Mouse (Mus musculus) embryonic facial prominence, embryonic 14.5 days (tissue): Measurements from ENCODE around the gene Ap3m1. TPM values are rescaled to one million over a fixed set of nuclear protein-coding genes. Genes with fewer than 3 reads are reported as not detected.

Experiments
- ATAC-seq: fragments of 200-750 bp; cut with Nextera tagmentation; 2 replicates; pipeline ENCODE4 v1.8.0; 2017; ENCODE audit warnings: low read depth, moderate number of reproducible peaks, moderate TSS enrichment
- DNase-seq: peaks from one replicate; pipeline ENCODE4 v3.0.0-alpha.2; 2015; ENCODE audit warnings: low spot score
- H3K27ac ChIP-seq: fragments of 300-500 bp; sonication (generic); replicated peaks from 2 replicates; pipeline ENCODE4 v1.5.1; 2014; ENCODE audit warnings: low read depth, mild to moderate bottlenecking, low read length, moderate library complexity
- H3K27me3 ChIP-seq: fragments of 300-500 bp; sonication (generic); replicated peaks from 2 replicates; pipeline ENCODE4 v1.6.1; 2014; ENCODE audit warnings: low read length; ENCODE audit not compliant: control insufficient read depth, insufficient read depth
- H3K36me3 ChIP-seq: fragments of 300-500 bp; sonication (generic); 2 replicates; pipeline ENCODE4 v1.6.1; 2014; ENCODE audit warnings: low read length, mixed read lengths; ENCODE audit not compliant: control insufficient read depth, insufficient read depth
- H3K4me1 ChIP-seq: fragments of 300-500 bp; sonication (generic); 2 replicates; pipeline ENCODE4 v1.6.1; 2014; ENCODE audit warnings: antibody characterized with exemption, low read length; ENCODE audit not compliant: control insufficient read depth, insufficient read depth
- H3K4me2 ChIP-seq: fragments of 300-500 bp; sonication (generic); 2 replicates; pipeline ENCODE4 v1.6.1; 2014; ENCODE audit warnings: low read depth, mild to moderate bottlenecking, low read length, moderate library complexity, mixed read lengths
- H3K4me3 ChIP-seq: fragments of 300-500 bp; sonication (generic); 2 replicates; pipeline ENCODE4 v1.5.1; 2014; ENCODE audit warnings: low read depth, mild to moderate bottlenecking, low read length
- H3K9ac ChIP-seq: fragments of 300-500 bp; sonication (generic); 2 replicates; pipeline ENCODE4 v1.6.1; 2014; ENCODE audit warnings: low read depth, mild to moderate bottlenecking, low read length, moderate library complexity, mixed read lengths
- H3K9me3 ChIP-seq: fragments of 300-500 bp; sonication (generic); 2 replicates; pipeline ENCODE4 v1.6.1; 2016; ENCODE audit warnings: low read length; ENCODE audit not compliant: control insufficient read depth
- WGBS: fragments of 180-500 bp; shearing (Covaris S2); extraction: QIAGEN DNeasy Blood & Tissue Kit; methylation state at CpG from one replicate; pipeline ENCODE4 v1.1.7; 2014; 5-methylcytosine and 5-hydroxymethylcytosine counted together
- polyA plus RNA-seq: library from polyadenylated mRNA; unstranded; fragments of >200 nt; fragmentation: Nextera tagmentation; extraction: Ambion mirVana; gene quantifications from 2 replicates; pipeline ENCODE4 v1.2.1, GENCODE M21; 2014

Gene Ap3m1
- polyA plus RNA-seq, 1 experiment from 2014 or later: 86.4 TPM

DNA sequence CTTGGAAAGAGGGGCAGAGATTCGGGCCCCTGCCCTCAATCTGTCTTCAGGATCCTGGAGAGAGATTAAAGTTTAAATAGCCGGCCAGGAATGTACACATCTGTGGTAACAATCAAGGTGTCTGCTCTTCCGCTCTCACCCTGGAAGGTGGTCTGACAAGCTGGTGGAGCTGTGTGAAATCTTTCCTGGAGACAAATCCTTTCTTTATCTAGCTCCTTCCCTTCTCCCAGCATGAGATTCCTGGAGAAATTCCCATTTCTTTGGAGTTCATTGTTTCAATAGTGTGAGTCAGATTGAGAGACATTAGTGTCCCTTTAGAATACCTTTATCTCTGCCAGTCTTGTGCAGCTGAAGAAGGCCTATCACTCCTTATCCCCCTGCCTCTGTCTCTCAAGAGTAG is 36.4 kb upstream of the Ap3m1 start:
- 0 out of 2 replicates have a peak overlapping the region, but pooled peaks have one; percentile 94 for H3K27ac ChIP-seq

DNA sequence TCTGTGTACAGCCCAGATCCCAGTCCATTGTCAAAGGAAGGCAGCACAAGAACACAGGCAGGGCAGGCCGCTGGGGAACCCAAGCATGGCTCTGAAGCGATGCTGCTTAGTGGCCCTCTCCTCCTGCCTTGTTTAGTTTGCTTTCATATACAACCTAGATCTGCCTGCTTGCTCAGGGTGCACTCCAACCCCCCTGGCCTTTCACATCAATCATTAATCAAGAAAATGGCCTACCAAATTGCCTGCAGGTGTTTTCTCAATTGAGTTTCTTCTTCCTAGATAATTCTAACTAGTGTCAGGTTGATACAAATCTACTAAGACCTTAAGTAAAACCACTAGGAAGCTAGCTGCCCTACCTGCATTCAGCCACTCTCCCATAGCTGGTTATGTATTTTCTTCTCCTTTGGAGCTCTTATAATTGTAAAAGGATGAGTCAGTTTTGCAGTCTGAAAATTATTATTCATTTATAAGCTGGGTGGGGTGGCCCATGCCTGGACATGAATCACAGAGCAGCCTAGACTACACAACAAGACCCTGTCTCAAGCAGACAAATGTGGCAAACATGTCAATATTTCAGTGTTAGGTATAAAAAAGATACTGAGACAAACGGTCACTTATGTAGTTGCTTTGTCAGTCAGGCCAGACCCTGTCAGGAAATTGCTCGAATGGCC is 35.2 kb upstream of the Ap3m1 start:
- Histone ChIP-seq H3K4me3 (no peak overlapping the region), H3K27ac (peak overlapping the region; percentile 94), H3K36me3 (peaks cover 4% of the 10 kb centered on the region), H3K9me3 (no peaks in the 10 kb centered on the region), H3K27me3 (no peaks in the 10 kb centered on the region), H3K9ac (peak overlapping the region; percentile 14; the same call in 1 of the 2 replicates), H3K4me2 (no peak overlapping the region; the same call in 1 of the 2 replicates), H3K4me1 (peaks cover 33% of the 10 kb centered on the region)
- 27% methylated on average over 4 of the region's 4 CpGs for WGBS
- DNase-seq (no peak), ATAC-seq (no peak)

More for the DNA sequence above, 36.4 kb upstream of the Ap3m1 start:
- DNase-seq: no peak
- no peak overlapping the region for H3K4me2 ChIP-seq
- ATAC-seq: no peak
- H3K36me3 ChIP-seq: peaks cover 12% of the 10 kb centered on the region
- peaks cover 33% of the 10 kb centered on the region for H3K4me1 ChIP-seq
- 42% methylated on average over 3 of the region's 3 CpGs for WGBS
- no peaks in the 10 kb centered on the region for H3K9me3 ChIP-seq
- H3K4me3 ChIP-seq: no peak overlapping the region
- no peak overlapping the region for H3K9ac ChIP-seq
- no peaks in the 10 kb centered on the region for H3K27me3 ChIP-seq

DNA sequence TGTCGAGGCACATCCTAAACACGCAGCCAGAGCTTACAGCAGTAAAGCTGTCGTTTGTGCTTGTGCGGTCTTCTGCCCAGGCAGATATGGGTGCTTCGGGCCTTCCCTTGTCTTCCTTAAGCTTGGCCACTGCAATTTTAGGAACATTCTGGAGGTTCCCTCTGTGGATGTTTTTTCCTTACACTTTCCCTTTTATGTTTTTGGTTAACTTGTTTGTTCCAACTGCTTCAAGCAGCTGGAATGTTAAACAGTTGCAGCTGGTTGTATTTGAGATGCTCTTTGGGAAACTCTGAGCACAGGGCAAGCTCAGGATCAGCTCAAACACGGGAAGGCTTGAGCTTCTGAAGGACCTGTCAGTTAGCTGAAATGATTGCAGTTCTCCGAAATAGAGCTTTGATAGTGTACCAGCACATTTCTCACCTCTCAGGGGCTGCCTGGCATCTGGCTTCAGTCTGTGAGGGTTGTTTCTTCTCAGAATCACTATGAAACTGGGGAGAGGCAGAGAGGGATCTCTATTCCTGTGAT is 34.6 kb upstream of the Ap3m1 start:
- H3K9me3 ChIP-seq: no peaks in the 10 kb centered on the region
- peak; percentile 84 for DNase-seq
- H3K9ac ChIP-seq: peak overlapping the region; percentile 16; the same call in 1 of the 2 replicates
- peak overlapping the region; percentile 94 for H3K27ac ChIP-seq
- H3K36me3 ChIP-seq: no peaks in the 10 kb centered on the region
- WGBS: 17% methylated on average over 7 of the region's 7 CpGs
- ATAC-seq: peak; percentile 67
- peaks cover 33% of the 10 kb centered on the region for H3K4me1 ChIP-seq
- no peak overlapping the region for H3K4me3 ChIP-seq
- H3K4me2 ChIP-seq: peak overlapping the region; percentile 23
- H3K27me3 ChIP-seq: no peaks in the 10 kb centered on the region

DNA sequence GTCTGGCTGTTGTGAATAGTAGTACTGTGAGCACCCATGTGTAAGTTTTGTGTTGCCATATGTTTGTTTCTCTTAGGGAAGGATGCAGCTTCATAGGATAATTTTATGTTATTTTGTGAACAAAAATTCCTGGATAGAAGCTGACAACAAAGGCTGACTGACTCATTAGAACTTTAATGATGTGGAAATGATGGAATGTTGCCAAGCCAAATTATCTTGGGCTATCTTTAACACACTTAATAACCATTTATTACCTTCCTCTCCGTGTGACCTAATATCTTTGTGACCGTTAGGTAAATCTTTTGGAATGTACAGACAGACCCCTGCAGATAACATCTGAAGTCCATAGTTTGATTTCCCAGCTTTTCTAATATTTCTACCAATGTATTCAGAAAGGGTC is 33.8 kb upstream of the Ap3m1 start:
- Histone ChIP-seq H3K27ac (peak overlapping the region; percentile 94), H3K4me2 (no peak overlapping the region), H3K36me3 (no peaks in the 10 kb centered on the region), H3K9me3 (no peaks in the 10 kb centered on the region), H3K4me1 (peaks cover 33% of the 10 kb centered on the region), H3K4me3 (no peak overlapping the region), H3K27me3 (no peaks in the 10 kb centered on the region), H3K9ac (no peak overlapping the region)
- DNase-seq (no peak), ATAC-seq (no peak)
- 12% methylated on average over 2 of the region's 2 CpGs for WGBS

DNA sequence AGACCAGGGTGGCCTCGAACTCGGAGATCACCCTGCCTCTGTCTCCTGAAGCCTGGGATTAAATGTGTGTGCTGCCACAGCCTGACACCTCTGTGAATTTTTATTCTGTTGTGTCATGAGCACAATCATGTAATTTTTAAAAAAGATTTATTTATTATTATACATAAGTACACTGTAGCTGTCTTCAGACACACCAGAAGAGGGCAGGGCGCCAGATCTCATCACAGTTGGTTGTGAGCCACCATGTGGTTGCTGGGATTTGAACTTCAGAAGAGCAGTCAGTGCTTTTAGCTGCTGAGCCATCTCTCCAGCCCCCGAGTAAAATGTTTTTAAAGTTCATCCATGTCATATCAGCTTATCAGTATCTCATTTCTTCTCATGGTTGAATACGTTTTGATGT is 33.4 kb upstream of the Ap3m1 start:
- Histone ChIP-seq H3K9me3 (no peaks in the 10 kb centered on the region), H3K9ac (no peak overlapping the region), H3K4me3 (no peak overlapping the region), H3K27ac (peak overlapping the region; percentile 94), H3K4me1 (peaks cover 33% of the 10 kb centered on the region), H3K36me3 (no peaks in the 10 kb centered on the region), H3K4me2 (no peak overlapping the region), H3K27me3 (no peaks in the 10 kb centered on the region)
- DNase-seq (no peak), ATAC-seq (no peak)
- 66% methylated on average over 5 of the region's 5 CpGs for WGBS

DNA sequence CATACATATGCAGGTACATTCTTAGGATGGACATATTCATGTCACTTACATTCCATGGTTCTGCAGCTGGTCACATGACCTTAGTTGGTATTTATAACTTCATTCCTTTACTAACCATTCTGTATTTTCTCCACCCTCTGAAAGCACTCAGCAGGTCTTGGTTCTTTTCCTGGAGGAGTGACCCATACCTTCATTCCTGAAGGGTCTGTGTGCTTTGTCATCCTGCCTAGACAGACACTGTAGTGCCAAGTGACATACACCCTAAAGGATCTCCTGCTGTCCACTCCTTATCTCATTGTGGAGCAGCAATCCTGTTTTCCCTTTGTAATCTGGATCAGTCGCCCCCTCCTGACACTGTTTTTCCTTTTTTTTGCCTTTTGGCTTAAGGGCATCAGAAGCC is 30.5 kb upstream of the Ap3m1 start:
- Histone ChIP-seq H3K4me2 (no peak overlapping the region), H3K9me3 (no peaks in the 10 kb centered on the region), H3K27me3 (no peaks in the 10 kb centered on the region), H3K27ac (no peak overlapping the region), H3K9ac (no peak overlapping the region), H3K4me3 (no peak overlapping the region), H3K36me3 (no peaks in the 10 kb centered on the region), H3K4me1 (peaks cover 26% of the 10 kb centered on the region)
- DNase-seq: no peak
- ATAC-seq: no peak
- 54% methylated on average over 1 of the region's 1 CpGs for WGBS

DNA sequence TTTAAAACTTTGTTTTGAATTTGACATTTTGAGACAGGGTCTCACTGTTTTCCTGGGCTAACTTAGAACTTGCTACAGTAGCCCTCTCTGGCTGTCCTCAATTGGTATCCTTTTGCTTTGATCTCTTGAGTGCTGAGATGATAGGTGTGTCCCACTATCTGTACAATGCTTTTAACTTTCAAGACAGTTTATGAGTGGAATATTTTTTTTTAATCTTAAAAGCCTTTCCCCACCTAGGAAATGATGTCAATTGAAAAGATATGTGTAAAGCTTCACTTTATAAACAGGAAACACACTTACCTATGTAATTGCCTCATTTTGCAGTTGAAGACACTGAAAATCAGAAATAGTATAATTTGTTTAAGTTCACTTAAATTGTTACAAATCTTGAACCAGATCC is 26.2 kb upstream of the Ap3m1 start:
- H3K4me1 ChIP-seq: peaks cover 15% of the 10 kb centered on the region
- H3K9ac ChIP-seq: no peak overlapping the region
- no peak for ATAC-seq

DNA sequence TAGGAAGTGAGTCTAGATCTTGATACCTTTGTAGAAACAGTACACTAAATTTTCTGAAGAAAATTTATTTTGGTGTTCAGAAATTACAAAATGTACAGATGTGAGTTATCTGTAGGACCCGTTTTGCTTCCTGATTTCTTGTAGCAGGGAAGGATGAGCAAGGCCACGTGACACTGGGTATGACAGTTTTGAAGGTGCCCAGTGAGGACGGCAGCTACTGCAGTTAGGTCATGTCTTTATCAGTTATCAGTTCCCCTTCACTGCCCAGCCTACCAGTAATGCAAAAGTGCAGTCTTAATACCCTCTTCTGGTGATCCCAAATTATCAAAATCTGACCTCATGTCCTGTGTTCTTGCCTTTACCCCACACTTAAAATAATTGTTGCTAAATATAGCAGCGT is 25.6 kb upstream of the Ap3m1 start:
- H3K4me3 ChIP-seq: no peak overlapping the region

More for the DNA sequence above, 26.2 kb upstream of the Ap3m1 start:
- no peak overlapping the region for H3K4me3 ChIP-seq
- no peak for DNase-seq
- H3K4me2 ChIP-seq: no peak overlapping the region
- H3K27me3 ChIP-seq: no peaks in the 10 kb centered on the region
- H3K9me3 ChIP-seq: no peaks in the 10 kb centered on the region
- no peaks in the 10 kb centered on the region for H3K36me3 ChIP-seq
- no peak overlapping the region for H3K27ac ChIP-seq

More for the DNA sequence above, 25.6 kb upstream of the Ap3m1 start:
- Histone ChIP-seq H3K27me3 (no peaks in the 10 kb centered on the region), H3K9ac (no peak overlapping the region), H3K4me2 (no peak overlapping the region), H3K4me1 (peaks cover 15% of the 10 kb centered on the region), H3K27ac (no peak overlapping the region), H3K9me3 (no peaks in the 10 kb centered on the region), H3K36me3 (no peaks in the 10 kb centered on the region)
- whole genome bisulfite sequencing: 77% methylated on average over 4 of the region's 4 CpGs
- DNase-seq (no peak), ATAC-seq (no peak)
